Mouse (Mus musculus) heart, embryonic 16.5 days (tissue): ENCODE data around the gene Sorcs2. TPM values are rescaled to one million over a fixed set of nuclear protein-coding genes. Genes with fewer than 3 reads are reported as not detected.
A peak's percentile ranks its signal among the peaks of the same experiment; 100 is the strongest.

Experiments
- ATAC-seq: fragments of 200-750 bp; cut with Nextera tagmentation; replicated peaks from 2 replicates; pipeline ENCODE4 v1.8.0; 2017; ENCODE audit warnings: moderate number of reproducible peaks; ENCODE audit not compliant: insufficient read depth, low FRiP score; ENCODE audit errors: extremely low read depth
- H3K27ac ChIP-seq: fragments of 300-500 bp; sonication (generic); 2 replicates; pipeline ENCODE4 v1.5.1; 2014; ENCODE audit warnings: mild to moderate bottlenecking, low read length, control low read depth, moderate library complexity
- H3K27me3 ChIP-seq: fragments of 300-500 bp; sonication (generic); 2 replicates; pipeline ENCODE4 v1.6.1; 2014; ENCODE audit warnings: low read length, mixed read lengths; ENCODE audit not compliant: control insufficient read depth, insufficient read depth
- H3K36me3 ChIP-seq: fragments of 300-500 bp; sonication (generic); 2 replicates; pipeline ENCODE4 v1.6.1; 2014; ENCODE audit not compliant: control insufficient read depth, insufficient read depth
- H3K4me1 ChIP-seq: fragments of 300-500 bp; sonication (generic); 2 replicates; pipeline ENCODE4 v1.6.1; 2014; ENCODE audit warnings: low read length, mixed read lengths; ENCODE audit not compliant: control insufficient read depth, insufficient read depth
- H3K4me2 ChIP-seq: fragments of 300-500 bp; sonication (generic); 2 replicates; pipeline ENCODE4 v1.6.1; 2014; ENCODE audit warnings: low read depth, mild to moderate bottlenecking, control low read depth, low read length
- H3K4me3 ChIP-seq: fragments of 300-500 bp; sonication (generic); 2 replicates; pipeline ENCODE4 v1.5.1; 2014; ENCODE audit warnings: mild to moderate bottlenecking, control low read depth, low read length
- H3K9ac ChIP-seq: fragments of 300-500 bp; sonication (generic); 2 replicates; pipeline ENCODE4 v1.6.1; 2014; ENCODE audit warnings: low read length, control low read depth
- H3K9me3 ChIP-seq: fragments of 300-500 bp; sonication (generic); replicated peaks from 2 replicates; pipeline ENCODE4 v1.6.1; 2016; ENCODE audit warnings: low read length; ENCODE audit not compliant: control insufficient read depth
- WGBS: fragments of 180-500 bp; shearing (Covaris S2); extraction: QIAGEN DNeasy Blood & Tissue Kit; methylation state at CpG from one replicate; pipeline ENCODE4 v1.1.7; 2014; 5-methylcytosine and 5-hydroxymethylcytosine counted together
- polyA plus RNA-seq: library from polyadenylated mRNA; unstranded; fragments of >200 nt; fragmentation: Nextera tagmentation; extraction: Ambion mirVana; gene quantifications from 2 replicates; pipeline ENCODE4 v1.2.1, GENCODE M21; 2015

Sorcs2 gene
- polyA plus RNA-seq: 8.2 and 10.7 TPM in 2 replicates

- Histone ChIP-seq H3K27ac (peak within 1 kb of the TSS; percentile 24; the same call in 1 of the 2 replicates), H3K4me3 (peak within 1 kb of the TSS; percentile 60), H3K27me3 (peaks cover 7% of the 10 kb centered on the region; the same call in 1 of the 2 replicates), H3K4me1 (peaks cover 15% of the 10 kb centered on the region), H3K9me3 (no peaks in the 10 kb centered on the region), H3K9ac (peak within 1 kb of the TSS; percentile 74), H3K4me2 (peak within 1 kb of the TSS; percentile 97), H3K36me3 (no peaks in the 10 kb centered on the region)
- WGBS: 0% methylated on average over 27 of the region's 45 CpGs
- ATAC-seq: peak; percentile 89
These were observed at the start of gene Sorcs2 for GRCm38 (mm10) chr5:36397837-36398282. Sorcs2 (minus strand) TSS chr5:36398139.

- peaks cover 45% of the 10 kb centered on the region for H3K27me3 ChIP-seq
- H3K9me3 ChIP-seq: no peaks in the 10 kb centered on the region
- H3K4me2 ChIP-seq: no peak overlapping the region
- peaks cover 18% of the 10 kb centered on the region for H3K4me1 ChIP-seq
- no peak overlapping the region for H3K4me3 ChIP-seq
- no peak overlapping the region for H3K27ac ChIP-seq
- H3K9ac ChIP-seq: no peak overlapping the region
- WGBS: 46% methylated on average over 9 of the region's 9 CpGs
- H3K36me3 ChIP-seq: no peaks in the 10 kb centered on the region
- no peak for ATAC-seq
These were observed 48.4 kb upstream of the Sorcs2 start for GRCm38 (mm10) chr5:36446166-36446890.

DNA sequence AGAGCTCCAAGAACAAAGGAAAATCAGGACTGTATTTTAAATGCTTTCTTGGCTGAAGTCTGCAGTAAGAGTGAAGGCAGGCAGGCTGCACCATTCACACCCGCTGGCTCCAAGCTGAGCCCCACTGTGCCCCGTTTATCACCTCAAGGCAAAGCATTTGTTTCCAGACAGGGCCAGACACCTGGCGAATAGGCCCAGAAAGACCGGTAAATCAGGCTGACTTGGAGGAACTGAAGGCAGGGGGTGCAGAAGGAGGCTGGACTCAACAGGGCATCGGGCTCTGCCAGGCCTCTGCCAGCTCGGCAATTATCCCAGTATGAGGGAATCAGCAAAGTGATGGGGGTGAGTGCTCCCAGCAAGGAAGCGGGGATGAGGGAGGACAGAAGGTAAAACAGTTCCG, 47.1 kb upstream of the Sorcs2 start:
- WGBS: 34% methylated on average over 8 of the region's 8 CpGs
- no peak for ATAC-seq
- Histone ChIP-seq H3K4me2 (no peak overlapping the region), H3K4me1 (peaks cover 8% of the 10 kb centered on the region), H3K9me3 (no peaks in the 10 kb centered on the region), H3K9ac (no peak overlapping the region), H3K27ac (no peak overlapping the region), H3K4me3 (no peak overlapping the region), H3K36me3 (no peaks in the 10 kb centered on the region), H3K27me3 (peaks cover 45% of the 10 kb centered on the region)

- H3K36me3 ChIP-seq: no peaks in the 10 kb centered on the region
- ATAC-seq: no peak
- no peak overlapping the region for H3K27ac ChIP-seq
- H3K4me1 ChIP-seq: peaks cover 4% of the 10 kb centered on the region
- H3K4me2 ChIP-seq: no peak overlapping the region
- no peak overlapping the region for H3K4me3 ChIP-seq
- WGBS: 49% methylated on average over 4 of the region's 4 CpGs
- no peak overlapping the region for H3K9ac ChIP-seq
- H3K27me3 ChIP-seq: peaks cover 45% of the 10 kb centered on the region
- no peaks in the 10 kb centered on the region for H3K9me3 ChIP-seq
These were observed 46.7 kb upstream of the Sorcs2 start for GRCm38 (mm10) chr5:36444611-36445010.

DNA sequence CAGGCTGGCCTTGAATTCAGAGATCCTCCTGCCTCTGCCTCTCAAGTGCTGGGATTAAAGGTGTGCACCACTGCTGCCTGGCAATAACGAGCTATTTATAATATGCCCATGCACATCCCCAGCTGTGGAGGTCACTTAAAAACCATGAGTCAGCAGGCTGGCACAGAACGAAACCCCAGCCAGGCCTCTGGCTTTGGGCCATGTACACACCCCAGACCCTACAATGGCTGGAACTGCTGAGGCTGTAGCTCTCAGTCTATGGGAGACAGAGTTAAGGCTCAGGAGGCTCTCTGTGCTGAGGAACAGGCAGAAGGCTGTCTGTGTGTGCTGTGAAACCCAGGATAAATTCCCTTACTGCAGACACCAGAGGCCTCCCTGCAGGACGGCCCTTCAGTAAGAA, 42.8 kb upstream of the Sorcs2 start:
- Histone ChIP-seq H3K27me3 (peaks cover 29% of the 10 kb centered on the region), H3K4me3 (no peak overlapping the region), H3K36me3 (no peaks in the 10 kb centered on the region), H3K9ac (no peak overlapping the region), H3K4me1 (no peaks in the 10 kb centered on the region), H3K9me3 (no peaks in the 10 kb centered on the region), H3K27ac (no peak overlapping the region), H3K4me2 (no peak overlapping the region)
- whole genome bisulfite sequencing: 47% methylated on average over 3 of the region's 3 CpGs
- no peak for ATAC-seq

- no peak overlapping the region for H3K27ac ChIP-seq
- H3K27me3 ChIP-seq: no peaks in the 10 kb centered on the region; the same call in 1 of the 2 replicates
- H3K9ac ChIP-seq: no peak overlapping the region
- WGBS: 61% methylated on average over 4 of the region's 4 CpGs
- no peaks in the 10 kb centered on the region for H3K36me3 ChIP-seq
- no peak overlapping the region for H3K4me2 ChIP-seq
- H3K9me3 ChIP-seq: no peaks in the 10 kb centered on the region
- ATAC-seq: no peak
- no peaks in the 10 kb centered on the region for H3K4me1 ChIP-seq
- no peak overlapping the region for H3K4me3 ChIP-seq
These were observed 38.9 kb upstream of the Sorcs2 start for GRCm38 (mm10) chr5:36436858-36437257.

- no peaks in the 10 kb centered on the region for H3K9me3 ChIP-seq
- H3K27ac ChIP-seq: no peak overlapping the region
- no peak overlapping the region for H3K4me2 ChIP-seq
- 68% methylated on average over 9 of the region's 9 CpGs for WGBS
- H3K9ac ChIP-seq: no peak overlapping the region
- no peaks in the 10 kb centered on the region; the same call in 1 of the 2 replicates for H3K27me3 ChIP-seq
- no peak overlapping the region for H3K4me3 ChIP-seq
- no peaks in the 10 kb centered on the region for H3K4me1 ChIP-seq
- no peaks in the 10 kb centered on the region for H3K36me3 ChIP-seq
- no peak for ATAC-seq
These were observed 36.5 kb upstream of the Sorcs2 start for GRCm38 (mm10) chr5:36434398-36434967.

DNA sequence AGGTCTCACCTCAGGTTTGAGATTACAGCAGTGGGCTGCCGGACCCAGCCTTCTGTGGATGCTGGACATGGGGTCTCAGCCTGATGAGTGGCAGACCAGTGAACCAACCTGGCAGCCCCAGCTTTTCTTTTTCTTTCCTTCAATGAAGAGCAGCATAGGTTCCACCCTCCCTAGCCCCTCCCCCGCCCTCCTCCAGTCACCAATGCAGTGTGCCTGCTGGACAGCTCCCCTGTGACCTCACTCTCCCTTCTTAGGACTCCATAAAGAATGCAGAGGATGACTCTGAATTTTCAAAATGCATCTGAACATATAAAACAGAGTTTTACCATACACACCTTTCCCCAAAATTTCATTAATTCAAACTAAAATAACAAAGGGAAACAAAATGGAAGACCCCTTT, 33.8 kb upstream of the Sorcs2 start:
- no peak overlapping the region for H3K9ac ChIP-seq
- H3K4me3 ChIP-seq: no peak overlapping the region
- H3K9me3 ChIP-seq: no peaks in the 10 kb centered on the region
- no peak for ATAC-seq
- H3K27me3 ChIP-seq: peaks cover 2% of the 10 kb centered on the region
- no peak overlapping the region for H3K4me2 ChIP-seq
- H3K27ac ChIP-seq: no peak overlapping the region
- 45% methylated on average over 2 of the region's 2 CpGs for whole genome bisulfite sequencing
- H3K4me1 ChIP-seq: peaks cover 2% of the 10 kb centered on the region; the same call in 1 of the 2 replicates
- no peaks in the 10 kb centered on the region for H3K36me3 ChIP-seq

GRCm38 (mm10) chr5:36429551-36429950, 31.6 kb upstream of the Sorcs2 start:
- no peak overlapping the region for H3K27ac ChIP-seq
- H3K4me2 ChIP-seq: no peak overlapping the region
- H3K36me3 ChIP-seq: no peaks in the 10 kb centered on the region
- H3K27me3 ChIP-seq: peaks cover 4% of the 10 kb centered on the region
- H3K4me1 ChIP-seq: peaks cover 2% of the 10 kb centered on the region; the same call in 1 of the 2 replicates
- 60% methylated on average over 3 of the region's 3 CpGs for whole genome bisulfite sequencing
- no peak overlapping the region for H3K9ac ChIP-seq
- no peak for ATAC-seq
- no peaks in the 10 kb centered on the region for H3K9me3 ChIP-seq
- H3K4me3 ChIP-seq: no peak overlapping the region
